Comparison of ENCODE assay signal across 8 mouse cellular contexts in genomic region chr4:123624438-123624837, GRCm38 (mm10). TPM values are rescaled to one million over a fixed set of nuclear protein-coding genes. Genes with fewer than 3 reads are reported as not detected.
DNase-seq lines count a peak whose midpoint lies in the region; ATAC-seq lines count a peak whose summit lies in the region.

No protein-coding gene starts in this region.

- no peak for ATAC-seq in stomach, embryonic 16.5 days (ENCODE audit: insufficient read depth, low FRiP score)

- H3K4me3 ChIP-seq in stomach, embryonic 16.5 days (replicated peaks; ENCODE audit: low read length), result no peak overlapping the region

- peak; percentile 18 for DNase-seq in retina, embryonic 14.5 days (ENCODE audit: low spot score)
- no peak for DNase-seq in retina, postnatal 1 day
- DNase-seq in heart, adult 9 months (ENCODE audit: low spot score in 2 of 2), result peak; percentile 43 to 55
- DNase-seq in kidney, postnatal 25 days, result peak; percentile 55 to 62
- DNase-seq in adrenal gland, postnatal 10 days, result no peak
- no peak for DNase-seq in thymus, postnatal 0 days (ENCODE audit: low spot score)
- no peak for DNase-seq in right cerebral cortex, postnatal 4 days

- H3K36me3 ChIP-seq in stomach, embryonic 16.5 days (ENCODE audit: control insufficient read depth, insufficient read depth, low read length), result no peaks in the 10 kb centered on the region

- no peaks in the 10 kb centered on the region for H3K27me3 ChIP-seq in stomach, embryonic 16.5 days (ENCODE audit: control insufficient read depth, insufficient read depth, low read length)

- peak overlapping the region; percentile 61 for H3K27ac ChIP-seq in stomach, embryonic 16.5 days (ENCODE audit: low read length)

- H3K4me1 ChIP-seq in stomach, embryonic 16.5 days (ENCODE audit: control insufficient read depth, insufficient read depth, low read length), result peaks cover 28% of the 10 kb centered on the region

- H3K4me2 ChIP-seq in stomach, embryonic 16.5 days (ENCODE audit: low read depth, low read length), result no peak overlapping the region

- 14% methylated on average over 5 of the region's 5 CpGs for WGBS in stomach, embryonic 16.5 days

- no peaks in the 10 kb centered on the region for H3K9me3 ChIP-seq in stomach, embryonic 16.5 days (replicated peaks; ENCODE audit: control insufficient read depth, low read length)

- 0 out of 2 replicates have a peak overlapping the region, but pooled peaks have one; percentile 10 for H3K9ac ChIP-seq in stomach, embryonic 16.5 days (ENCODE audit: low read length)

RNA-seq across cellular contexts. Expression of gene Macf1, which starts 59.7 kb away (rescaled TPM):
- 34.1 and 35.3 TPM in 2 replicates for polyA plus RNA-seq in stomach, embryonic 16.5 days (2015; fragmentation: Nextera tagmentation; extraction: Ambion mirVana)
- 100 to 1,000 TPM; 170 to 248 TPM for total RNA-seq in adrenal gland, postnatal 10 days (2021)
- polyA plus RNA-seq in thymus, postnatal 0 days (2015; fragmentation: Nextera tagmentation; extraction: Ambion mirVana), result 32.8 and 37.1 TPM in 2 replicates

Comparison
In these comparisons a context has a peak if more than half of its experiments do, and no peak if none do; other contexts are left out.
1. DNase-seq: peak in retina, embryonic 14.5 days (single experiment), heart, adult 9 months (2 of 2) and kidney, postnatal 25 days (2 of 2); none in retina, postnatal 1 day (single experiment), adrenal gland, postnatal 10 days (single experiment), thymus, postnatal 0 days (single experiment) and right cerebral cortex, postnatal 4 days (single experiment).